Mouse (Mus musculus) liver, embryonic 13.5 days (tissue): Measurements from ENCODE around the gene Spats1. TPM values are rescaled to one million over a fixed set of nuclear protein-coding genes. Genes with fewer than 3 reads are reported as not detected.

Source experiments
- ATAC-seq: fragments of 200-750 bp; cut with Nextera tagmentation; 2 replicates; pipeline ENCODE4 v1.8.0; 2017; ENCODE audit warnings: low read depth, mild to moderate bottlenecking, moderate number of reproducible peaks, moderate library complexity
- DNase-seq: peaks from one replicate; pipeline ENCODE4 v3.0.0; 2022
- H3K27ac ChIP-seq: fragments of 300-500 bp; sonication (generic); 2 replicates; pipeline ENCODE4 v1.5.1; 2015; ENCODE audit warnings: moderate library complexity, mild to moderate bottlenecking, inconsistent platforms
- H3K27me3 ChIP-seq: fragments of 300-500 bp; sonication (generic); 2 replicates; pipeline ENCODE4 v1.6.1; 2015; ENCODE audit warnings: mild to moderate bottlenecking, inconsistent platforms
- H3K36me3 ChIP-seq: fragments of 300-500 bp; sonication (generic); 2 replicates; pipeline ENCODE4 v1.6.1; 2015; ENCODE audit warnings: mild to moderate bottlenecking, inconsistent platforms
- H3K4me1 ChIP-seq: fragments of 300-500 bp; sonication (generic); replicated peaks from 2 replicates; pipeline ENCODE4 v1.6.1; 2015; ENCODE audit warnings: inconsistent platforms
- H3K4me2 ChIP-seq: fragments of 300-500 bp; sonication (generic); 2 replicates; pipeline ENCODE4 v1.6.1; 2015; ENCODE audit warnings: inconsistent platforms, mild to moderate bottlenecking, moderate library complexity
- H3K4me3 ChIP-seq: fragments of 300-500 bp; sonication (generic); replicated peaks from 2 replicates; pipeline ENCODE4 v1.5.1; 2015; ENCODE audit warnings: mild to moderate bottlenecking, inconsistent platforms
- H3K9ac ChIP-seq: fragments of 300-500 bp; sonication (generic); 2 replicates; pipeline ENCODE4 v1.6.1; 2015; ENCODE audit warnings: mild to moderate bottlenecking, inconsistent platforms
- H3K9me3 ChIP-seq: fragments of 300-500 bp; sonication (generic); replicated peaks from 2 replicates; pipeline ENCODE4 v1.6.1; 2016; ENCODE audit warnings: inconsistent platforms
- WGBS: fragments of 180-500 bp; shearing (Covaris S2); methylation state at CpG from one replicate; pipeline ENCODE4 v1.1.7; 2015; ENCODE audit not compliant: insufficient replicate concordance; 5-methylcytosine and 5-hydroxymethylcytosine counted together
- polyA plus RNA-seq: library from polyadenylated mRNA; unstranded; fragments of >200 nt; fragmentation: Nextera tagmentation; extraction: Ambion mirVana; gene quantifications from 2 replicates; pipeline ENCODE4 v1.2.1, GENCODE M21; 2015

Spats1 gene
- polyA plus RNA-seq, 1 experiment from 2014 or later, result 0.18 TPM

DNA sequence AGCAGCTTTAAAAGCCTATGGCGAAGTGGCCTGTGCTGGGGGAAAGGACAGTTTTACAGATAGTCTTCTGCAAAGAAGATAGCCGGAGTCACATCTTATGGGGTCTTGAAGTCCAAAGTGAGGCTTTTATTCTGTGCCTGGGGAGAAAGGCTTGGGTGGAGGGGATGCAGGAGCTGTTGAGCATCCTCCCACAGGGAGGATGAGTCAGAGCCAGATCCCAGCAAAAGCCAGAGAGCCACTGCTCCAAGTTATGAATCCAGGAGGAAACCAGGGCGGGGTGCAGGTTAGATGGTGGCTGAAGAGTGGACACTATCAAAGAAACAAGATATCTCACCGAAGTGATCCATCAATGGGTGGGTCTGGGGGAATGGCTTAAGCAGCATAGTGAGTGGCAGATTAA lies 36.5 kb upstream of the Spats1 start:
- Histone ChIP-seq H3K4me3 (no peak overlapping the region), H3K27ac (no peak overlapping the region), H3K9ac (no peak overlapping the region), H3K4me1 (peaks cover 11% of the 10 kb centered on the region), H3K36me3 (peaks cover 26% of the 10 kb centered on the region), H3K27me3 (no peaks in the 10 kb centered on the region), H3K4me2 (no peak overlapping the region), H3K9me3 (no peaks in the 10 kb centered on the region)
- 67% methylated on average over 4 of the region's 4 CpGs for WGBS
- ATAC-seq (no peak), DNase-seq (no peak)

DNA sequence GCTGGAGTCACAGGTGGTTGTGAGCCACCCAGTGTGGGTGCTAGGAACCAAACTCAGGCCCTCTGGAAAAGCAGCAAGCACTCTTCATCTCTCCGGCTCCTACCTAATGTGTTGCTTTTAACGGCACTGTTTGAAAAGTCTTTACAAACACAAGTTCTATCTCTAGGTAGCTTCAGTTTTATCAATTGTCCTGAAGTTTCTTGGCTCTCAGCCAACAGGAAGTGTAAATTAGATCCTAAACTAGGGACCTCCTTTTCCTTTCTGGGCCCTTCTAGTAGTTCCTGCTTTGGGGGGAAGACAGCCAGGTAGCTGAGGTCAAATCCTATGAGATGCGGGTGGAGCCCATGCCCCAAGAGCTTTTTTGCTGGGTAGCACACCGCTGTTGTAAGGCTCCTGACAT lies 35.7 kb upstream of the Spats1 start:
- WGBS, result 88% methylated on average over 4 of the region's 4 CpGs
- peaks cover 11% of the 10 kb centered on the region for H3K4me1 ChIP-seq
- H3K4me2 ChIP-seq, result no peak overlapping the region
- DNase-seq (no peak), ATAC-seq (no peak)
- H3K4me3 ChIP-seq, result no peak overlapping the region
- H3K36me3 ChIP-seq, result peaks cover 26% of the 10 kb centered on the region
- H3K27me3 ChIP-seq, result no peaks in the 10 kb centered on the region
- H3K27ac ChIP-seq, result no peak overlapping the region
- no peak overlapping the region for H3K9ac ChIP-seq
- H3K9me3 ChIP-seq, result no peaks in the 10 kb centered on the region

DNA sequence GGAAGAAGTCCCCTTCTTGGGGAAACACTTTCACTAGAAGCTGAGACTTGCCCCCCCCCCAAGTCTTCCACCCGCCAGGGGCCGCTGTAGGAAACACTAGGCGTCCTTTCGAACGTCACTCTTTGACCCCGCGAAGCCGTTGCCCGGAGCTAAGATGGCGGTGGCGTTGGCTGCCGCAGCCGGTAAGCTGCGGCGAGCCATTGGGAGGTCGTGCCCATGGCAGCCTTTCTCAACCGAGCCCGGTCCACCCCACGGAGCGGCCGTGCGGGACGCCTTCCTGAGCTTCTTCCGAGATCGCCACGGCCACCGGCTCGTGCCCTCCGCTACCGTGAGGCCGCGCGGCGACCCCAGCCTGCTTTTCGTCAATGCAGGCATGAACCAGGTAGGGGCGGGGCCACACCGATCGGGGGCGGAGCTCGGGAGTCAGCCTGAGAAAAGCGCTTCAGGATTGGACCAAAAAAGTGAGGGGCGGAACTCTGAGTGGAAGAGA lies 31.5 kb upstream of the Spats1 start, which contains the start of gene Aars2:
Gene Aars2 (plus strand): TSS at position 142 of the 490 bp plus-strand sequence.
- Histone ChIP-seq H3K4me2 (peak within 1 kb of the TSS; percentile 55), H3K27me3 (no peaks in the 10 kb centered on the region), H3K27ac (peak within 1 kb of the TSS; percentile 63), H3K9ac (peak within 1 kb of the TSS; percentile 81), H3K36me3 (peaks cover 26% of the 10 kb centered on the region), H3K4me3 (peak within 1 kb of the TSS; percentile 76), H3K4me1 (peaks cover 15% of the 10 kb centered on the region), H3K9me3 (no peaks in the 10 kb centered on the region)
- ATAC-seq, result peak; percentile 90
- WGBS, result under 1% methylated on average over 42 of the region's 42 CpGs
- DNase-seq, result peak; percentile 91

DNA sequence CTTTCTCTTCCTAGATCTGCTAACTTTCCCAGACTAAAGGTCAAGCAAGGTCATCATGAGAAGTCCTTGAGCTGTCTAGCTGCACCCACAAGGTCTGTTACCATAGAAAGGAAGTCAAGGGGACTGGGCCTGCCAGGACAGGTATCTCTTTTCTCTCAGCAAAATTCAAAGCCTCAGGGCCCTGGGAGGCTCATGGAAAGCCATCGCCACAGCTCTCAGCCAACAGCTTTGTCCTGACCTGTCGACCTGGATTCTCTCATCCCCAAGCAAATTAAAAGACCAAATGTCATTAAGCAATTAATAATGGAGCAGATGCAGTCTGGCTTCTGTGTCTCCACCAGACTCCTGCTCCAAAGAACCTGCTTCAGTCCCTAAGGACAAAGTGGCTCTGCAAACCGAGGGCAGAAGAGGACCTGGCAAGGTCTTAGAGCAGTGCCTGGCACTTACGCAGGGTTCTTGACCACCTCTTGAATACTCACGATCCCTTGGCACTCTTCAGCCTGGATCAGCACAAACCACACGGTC lies 30.8 kb upstream of the Spats1 start:
- 65% methylated on average over 6 of the region's 6 CpGs for WGBS
- peak overlapping the region; percentile 55; the same call in 1 of the 2 replicates for H3K4me2 ChIP-seq

DNA sequence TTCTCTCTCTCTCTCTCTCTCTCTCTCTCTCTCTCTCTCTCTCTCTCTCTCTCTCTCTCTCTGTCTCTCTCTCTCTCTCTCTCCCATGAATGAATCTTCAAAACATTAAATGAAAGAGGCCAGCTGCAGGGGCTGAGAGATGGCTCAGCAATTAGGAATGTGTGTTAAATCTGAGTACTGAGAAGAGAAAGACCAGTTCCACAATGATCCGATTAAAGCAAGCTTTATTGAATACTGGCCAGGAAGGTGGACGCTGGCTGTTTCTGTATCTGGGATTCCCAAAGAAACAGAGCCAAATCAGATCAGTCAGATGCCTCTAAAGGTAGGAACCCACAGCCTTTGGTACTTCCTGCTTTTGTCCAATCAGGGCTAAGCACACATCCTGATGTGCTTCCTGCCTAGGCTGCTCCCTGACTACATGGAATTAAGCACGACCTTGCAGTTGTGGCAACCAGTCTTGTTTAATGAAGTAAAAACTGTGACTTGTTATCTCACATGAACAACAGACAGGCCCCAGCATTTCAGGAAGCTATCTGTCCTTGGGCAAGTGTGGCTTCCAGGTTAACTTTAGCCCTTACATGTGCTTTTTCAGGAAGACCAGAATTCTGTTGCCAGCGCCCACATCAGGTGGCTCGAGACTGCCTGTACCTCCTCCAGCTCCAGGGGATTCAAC lies 28.2 kb upstream of the Spats1 start:
- ATAC-seq (no peak), DNase-seq (no peak)
- H3K4me1 ChIP-seq, result peaks cover 15% of the 10 kb centered on the region
- H3K27ac ChIP-seq, result no peak overlapping the region
- no peak overlapping the region for H3K4me3 ChIP-seq
- H3K27me3 ChIP-seq, result peaks cover 3% of the 10 kb centered on the region; the same call in 1 of the 2 replicates
- H3K9me3 ChIP-seq, result no peaks in the 10 kb centered on the region
- WGBS, result 8% methylated on average over 5 of the region's 5 CpGs
- H3K36me3 ChIP-seq, result peaks cover under 1% of the 10 kb centered on the region
- no peak overlapping the region for H3K4me2 ChIP-seq
- H3K9ac ChIP-seq, result no peak overlapping the region

More for the DNA sequence above, 30.8 kb upstream of the Spats1 start:
- no peaks in the 10 kb centered on the region for H3K27me3 ChIP-seq
- no peak overlapping the region for H3K27ac ChIP-seq
- DNase-seq (no peak), ATAC-seq (no peak)
- peaks cover 15% of the 10 kb centered on the region for H3K4me1 ChIP-seq
- H3K9ac ChIP-seq, result no peak overlapping the region
- peaks cover 22% of the 10 kb centered on the region for H3K36me3 ChIP-seq
- H3K4me3 ChIP-seq, result no peak overlapping the region
- no peaks in the 10 kb centered on the region for H3K9me3 ChIP-seq

DNA sequence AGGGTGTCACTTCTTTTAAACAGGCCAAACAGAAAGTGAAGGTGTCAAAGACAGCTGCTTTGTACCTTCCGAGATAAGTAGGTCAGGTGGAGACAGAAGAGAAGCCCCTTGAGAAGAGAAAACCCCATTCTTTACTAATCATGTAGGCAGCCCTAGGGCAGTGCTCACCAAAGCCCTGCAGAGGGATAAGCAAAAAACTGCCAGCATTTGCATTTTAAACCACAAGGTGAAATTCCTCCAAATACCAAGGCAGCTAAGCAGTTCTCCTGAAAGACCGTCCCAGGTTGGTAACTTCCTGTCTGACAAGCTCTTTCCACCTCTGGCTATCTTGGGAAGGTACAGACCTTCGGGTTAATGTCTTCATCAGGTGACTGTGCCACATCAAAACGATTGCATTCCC lies 27.1 kb upstream of the Spats1 start:
- H3K27ac ChIP-seq, result no peak overlapping the region
- ATAC-seq, result no peak
- peaks cover 10% of the 10 kb centered on the region for H3K4me1 ChIP-seq
- H3K4me3 ChIP-seq, result no peak overlapping the region
- no peak overlapping the region for H3K4me2 ChIP-seq
- WGBS, result 42% methylated on average over 4 of the region's 4 CpGs
- peaks cover 3% of the 10 kb centered on the region; the same call in 1 of the 2 replicates for H3K27me3 ChIP-seq
- no peak overlapping the region for H3K9ac ChIP-seq
- no peak for DNase-seq
- H3K36me3 ChIP-seq, result no peaks in the 10 kb centered on the region
- no peaks in the 10 kb centered on the region for H3K9me3 ChIP-seq

DNA sequence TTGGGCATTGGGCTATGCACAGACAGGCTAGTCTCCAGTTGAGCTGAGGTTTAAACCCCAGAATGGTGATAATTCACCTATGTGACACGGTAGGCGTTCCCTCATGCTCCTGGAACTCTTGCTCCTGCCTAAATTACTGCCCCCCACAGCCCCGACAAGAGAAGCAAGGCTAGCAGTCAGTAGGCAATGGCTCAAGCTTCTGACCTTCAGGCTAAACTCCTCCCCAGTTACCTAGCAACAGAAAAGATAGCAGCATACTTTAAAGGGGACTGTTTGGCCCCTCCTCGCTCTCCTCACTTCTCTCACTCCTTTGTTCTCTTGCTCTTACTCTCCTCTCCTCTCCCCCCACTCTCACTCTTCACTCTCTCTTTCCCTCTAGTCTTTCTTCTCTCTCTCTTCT lies 25.8 kb upstream of the Spats1 start:
- Histone ChIP-seq H3K4me3 (no peak overlapping the region), H3K9me3 (no peaks in the 10 kb centered on the region), H3K36me3 (no peaks in the 10 kb centered on the region), H3K4me1 (peaks cover 7% of the 10 kb centered on the region; the same call in 1 of the 2 replicates), H3K27ac (no peak overlapping the region), H3K9ac (no peak overlapping the region), H3K4me2 (no peak overlapping the region), H3K27me3 (peaks cover 3% of the 10 kb centered on the region; the same call in 1 of the 2 replicates)
- WGBS, result 40% methylated on average over 4 of the region's 4 CpGs
- no peak for ATAC-seq
- no peak for DNase-seq

DNA sequence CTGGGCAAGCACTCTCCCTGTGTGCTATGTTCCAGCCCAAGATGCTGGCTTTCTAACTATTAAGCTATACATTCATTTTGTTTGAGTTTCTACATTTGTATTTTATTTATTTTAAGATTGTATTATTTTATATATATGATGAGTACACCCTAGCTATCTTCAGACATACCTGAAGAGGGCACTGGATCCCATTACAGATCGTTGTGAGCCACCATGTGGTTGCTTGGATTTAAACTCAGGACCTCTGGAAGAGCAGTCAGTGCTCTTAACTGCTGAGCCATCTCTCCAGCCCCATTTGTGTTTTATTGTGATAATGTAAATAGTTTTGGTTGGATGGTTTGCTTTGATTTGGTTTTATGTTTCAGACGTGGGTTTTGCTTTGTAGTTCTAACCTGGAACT lies 24.3 kb upstream of the Spats1 start:
- WGBS, result 28% methylated on average over 2 of the region's 2 CpGs
- DNase-seq (no peak), ATAC-seq (no peak)
- Histone ChIP-seq H3K9ac (no peak overlapping the region), H3K4me1 (peaks cover 7% of the 10 kb centered on the region; the same call in 1 of the 2 replicates), H3K36me3 (no peaks in the 10 kb centered on the region), H3K27me3 (peaks cover 6% of the 10 kb centered on the region; the same call in 1 of the 2 replicates), H3K4me2 (no peak overlapping the region), H3K9me3 (no peaks in the 10 kb centered on the region), H3K27ac (no peak overlapping the region), H3K4me3 (no peak overlapping the region)

DNA sequence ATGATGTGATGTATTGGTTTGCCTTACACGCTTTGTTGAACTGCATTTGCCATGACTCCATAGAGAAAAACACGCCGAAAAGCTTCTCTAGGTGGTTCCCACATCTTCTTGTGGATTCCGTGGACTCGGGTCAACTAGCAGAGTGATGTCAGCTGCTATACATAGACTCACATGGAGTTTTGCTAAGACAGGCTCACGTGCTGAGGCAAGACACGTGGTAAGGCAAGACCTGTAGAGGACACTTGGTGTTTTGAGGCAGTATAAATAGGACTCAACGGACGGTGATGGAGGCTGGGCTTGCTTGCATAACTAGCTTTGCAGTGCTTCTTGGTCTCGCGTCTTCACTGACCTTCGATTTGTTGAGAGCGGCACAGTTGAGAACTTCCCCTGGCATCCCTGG lies 23.2 kb upstream of the Spats1 start:
- Histone ChIP-seq H3K27me3 (peaks cover 7% of the 10 kb centered on the region; the same call in 1 of the 2 replicates), H3K4me2 (no peak overlapping the region), H3K4me1 (peaks cover 3% of the 10 kb centered on the region; the same call in 1 of the 2 replicates), H3K9ac (no peak overlapping the region), H3K9me3 (no peaks in the 10 kb centered on the region), H3K36me3 (no peaks in the 10 kb centered on the region), H3K4me3 (no peak overlapping the region), H3K27ac (no peak overlapping the region)
- DNase-seq, result no peak
- no peak for ATAC-seq
- 65% methylated on average over 13 of the region's 13 CpGs for WGBS

DNA sequence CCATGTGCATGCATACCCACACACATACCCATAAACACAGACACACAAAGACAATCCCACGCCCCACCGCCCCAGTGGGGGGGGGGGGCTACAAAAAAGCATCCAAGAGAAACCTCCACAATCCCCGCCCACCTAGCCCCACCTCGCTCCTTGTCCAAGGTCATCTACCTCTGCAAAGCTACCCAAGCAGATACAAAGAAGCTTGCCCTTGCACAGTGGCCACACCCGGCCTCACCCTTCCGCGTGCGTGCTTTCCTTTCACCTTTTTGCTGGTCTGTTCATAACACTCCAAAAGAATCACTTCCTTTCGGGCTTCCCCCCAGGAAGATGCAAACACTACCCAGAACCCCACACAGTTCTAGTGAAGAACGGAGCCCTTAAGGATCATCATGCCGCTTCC lies 20.2 kb upstream of the Spats1 start:
- 63% methylated on average over 11 of the region's 11 CpGs for WGBS
- Histone ChIP-seq H3K9ac (no peak overlapping the region), H3K4me2 (no peak overlapping the region), H3K27ac (no peak overlapping the region), H3K9me3 (no peaks in the 10 kb centered on the region), H3K4me1 (no peaks in the 10 kb centered on the region), H3K4me3 (no peak overlapping the region), H3K36me3 (no peaks in the 10 kb centered on the region), H3K27me3 (peaks cover 15% of the 10 kb centered on the region)
- no peak for ATAC-seq
- no peak for DNase-seq

DNA sequence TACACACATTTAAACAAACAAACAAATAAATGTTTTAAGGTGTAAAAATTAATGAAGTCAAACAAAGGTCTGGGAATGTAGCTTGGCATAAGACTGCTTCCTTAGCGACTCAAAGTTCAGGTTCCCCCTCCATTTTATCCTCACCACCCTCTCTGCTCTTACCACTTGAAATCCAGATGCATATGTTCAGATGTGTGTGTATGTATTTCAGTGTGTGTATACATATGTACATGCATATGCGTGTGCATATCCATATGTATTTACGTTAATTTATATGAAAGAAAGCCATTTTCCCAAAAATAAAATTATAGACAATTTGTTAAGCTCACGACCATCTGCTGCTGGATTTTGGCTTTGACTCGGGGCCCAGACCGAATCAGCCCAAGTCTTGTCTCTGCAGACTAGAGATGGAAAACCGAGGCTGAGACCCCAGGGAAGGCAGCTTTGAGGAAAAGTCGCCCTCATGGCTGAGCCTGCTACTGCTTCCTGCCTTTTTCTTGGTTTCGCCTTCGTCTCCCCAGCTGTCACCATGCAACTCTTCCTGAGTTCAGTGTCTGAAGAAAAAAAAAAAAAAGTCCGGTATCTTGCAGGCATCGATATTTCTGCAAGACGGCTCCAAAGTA lies 15.4 kb upstream of the Spats1 start:
- Histone ChIP-seq H3K4me2 (no peak overlapping the region), H3K27me3 (peaks cover 24% of the 10 kb centered on the region), H3K36me3 (no peaks in the 10 kb centered on the region), H3K4me1 (no peaks in the 10 kb centered on the region), H3K9ac (no peak overlapping the region), H3K27ac (no peak overlapping the region), H3K9me3 (no peaks in the 10 kb centered on the region), H3K4me3 (no peak overlapping the region)
- WGBS, result 56% methylated on average over 13 of the region's 13 CpGs
- no peak for ATAC-seq
- no peak for DNase-seq
